In the genomic region with DNA sequence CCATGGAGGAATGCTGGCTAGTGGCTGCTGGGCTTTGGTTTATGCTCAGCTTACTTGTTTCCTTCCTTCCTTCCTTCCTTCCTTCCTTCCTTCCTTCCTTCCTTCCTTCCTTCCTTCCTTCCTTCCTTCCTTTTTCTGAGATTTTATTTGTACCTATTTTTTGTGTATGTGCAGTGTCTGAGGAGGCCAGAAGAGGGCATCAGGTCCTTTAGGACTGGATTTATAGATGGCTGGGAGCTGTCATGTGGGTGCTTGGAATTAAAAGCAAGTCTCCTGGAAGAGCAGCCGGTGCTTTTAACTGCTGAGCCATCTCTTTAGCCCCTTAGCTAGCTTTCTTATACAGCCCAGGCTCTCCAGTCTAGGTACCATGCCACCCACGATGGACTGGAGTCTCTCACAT, we compare ENCODE assay signal across 13 mouse cellular contexts.
DNase-seq lines count a peak whose midpoint lies in the region; ATAC-seq and TF ChIP-seq lines count a peak whose summit lies in the region.
"Had no signal": no experiment of that assay in that cellular context is flagged by ENCODE, and none has a peak within 500 bp of the region (broad histone marks: within the 10 kb centered on the region; RNA-seq: fewer than 3 reads in every experiment).

No protein-coding gene starts in this region.

- in situ Hi-C loops in Patski (cut with MboI; ENCODE audit: low pct_unique_long_range_greater_than_20kb): no loop called here

- ATAC-seq in Patski: no peak
- ATAC-seq: midbrain, embryonic 15.5 days had no signal

- H3K27me3 ChIP-seq in Patski: no peaks in the 10 kb centered on the region
- no peaks in the 10 kb centered on the region for H3K27me3 ChIP-seq in embryonic facial prominence, embryonic 10.5 days (replicated peaks; ENCODE audit: low read depth, poor library complexity, severe bottlenecking)
- H3K27me3 ChIP-seq: lung, embryonic 15.5 days; midbrain, embryonic 15.5 days; neural tube, embryonic 13.5 days had no signal

- H3K4me1 ChIP-seq in embryonic facial prominence, embryonic 10.5 days: no peaks in the 10 kb centered on the region
- H3K4me1 ChIP-seq: limb, embryonic 10.5 days; lung, embryonic 15.5 days; midbrain, embryonic 15.5 days; neural tube, embryonic 13.5 days had no signal

- no peaks in the 10 kb centered on the region for H3K9me3 ChIP-seq in embryonic facial prominence, embryonic 10.5 days
- H3K9me3 ChIP-seq: limb, embryonic 10.5 days; lung, embryonic 15.5 days; midbrain, embryonic 15.5 days; neural tube, embryonic 13.5 days had no signal

- no peaks in the 10 kb centered on the region for H3K36me3 ChIP-seq in embryonic facial prominence, embryonic 10.5 days (replicated peaks)
- H3K36me3 ChIP-seq: limb, embryonic 10.5 days; lung, embryonic 15.5 days had no signal

- H3K4me3 ChIP-seq in embryonic facial prominence, embryonic 10.5 days: no peak overlapping the region
- H3K4me3 ChIP-seq: limb, embryonic 10.5 days; lung, embryonic 15.5 days; midbrain, embryonic 15.5 days; neural tube, embryonic 13.5 days had no signal

- POLR2A ChIA-PET in Patski (lab: Charles Lee): interaction anchor here (0.6 kb wide), 1 partner anchor 248 kb away, joined by 3 read pairs; a partner anchor contains a TSS

- TF ChIP-seq CTCF in Patski (IDR thresholded peaks at IDR 0.05): peak; percentile 61

- CTCF ChIA-PET in Patski (lab: Charles Lee): interaction anchor here (0.7 to 2.8 kb wide), 9 partner anchors 8 to 275 kb away, joined by 3 to 12 read pairs (median 4); no protein-coding TSS in a partner anchor

- 46% methylated on average over 2 of the region's 2 CpGs for WGBS in embryonic facial prominence, embryonic 10.5 days

- H3K27ac ChIP-seq in embryonic facial prominence, embryonic 10.5 days (replicated peaks): no peak overlapping the region
- H3K27ac ChIP-seq: limb, embryonic 10.5 days; lung, embryonic 15.5 days; midbrain, embryonic 15.5 days; neural tube, embryonic 13.5 days had no signal

- peak; percentile 6 to 22 for DNase-seq in cerebellum, postnatal 14 days
- no peak for DNase-seq in cerebellum, postnatal 4 days (ENCODE audit: low spot score in 2 of 2)
- peak; percentile 38 for DNase-seq in kidney, adult 9 months
- DNase-seq in kidney, adult 11 months: no peak
- DNase-seq in 416B (ENCODE audit: low read depth) (peak; percentile 18), Patski (ENCODE audit: low read depth, low spot score) (no peak)
- no peak for DNase-seq in embryonic facial prominence, embryonic 10.5 days (ENCODE audit: low spot score)
- no peak for DNase-seq in thymus, postnatal 14 days
- DNase-seq: thymus, postnatal 4 days had no signal

Comparison
In these comparisons a context has a peak if more than half of its experiments do, and no peak if none do; other contexts are left out.
1. DNase-seq: peak in cerebellum, postnatal 14 days (2 of 2), kidney, adult 9 months (single experiment) and 416B (single experiment); none in cerebellum, postnatal 4 days (0 of 2), kidney, adult 11 months (single experiment), Patski (single experiment), embryonic facial prominence, embryonic 10.5 days (single experiment) and thymus, postnatal 14 days (single experiment).